Mouse (Mus musculus): ENCODE data around the gene Cib4. TPM values are rescaled to one million over a fixed set of nuclear protein-coding genes. Genes with fewer than 3 reads are reported as not detected.

Gene Cib4
- total RNA-seq, 2 experiments from 2014 or later: not detected

DNA sequence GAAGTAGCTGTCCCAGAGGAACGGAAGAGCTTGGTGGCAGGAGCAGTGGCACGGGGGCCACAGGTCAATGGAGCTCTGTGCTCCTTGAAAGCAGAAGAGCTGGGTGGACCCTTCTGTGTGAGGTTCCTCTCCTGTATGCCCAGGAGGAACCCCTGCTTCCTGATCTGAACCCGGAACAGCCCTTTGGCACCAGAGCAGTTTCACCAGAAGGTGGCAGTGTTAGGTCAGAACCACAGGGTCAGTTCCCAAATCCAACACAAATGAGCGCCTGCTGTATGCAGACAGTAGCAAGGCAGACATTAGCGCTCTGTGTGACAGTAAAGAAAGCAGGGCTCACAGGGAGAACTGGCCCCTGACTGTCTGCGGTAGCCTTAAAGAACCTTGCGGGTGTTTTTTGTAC lies 29.3 kb downstream of the Cib4 start:
- peak; percentile 48 to 83 for DNase-seq

DNA sequence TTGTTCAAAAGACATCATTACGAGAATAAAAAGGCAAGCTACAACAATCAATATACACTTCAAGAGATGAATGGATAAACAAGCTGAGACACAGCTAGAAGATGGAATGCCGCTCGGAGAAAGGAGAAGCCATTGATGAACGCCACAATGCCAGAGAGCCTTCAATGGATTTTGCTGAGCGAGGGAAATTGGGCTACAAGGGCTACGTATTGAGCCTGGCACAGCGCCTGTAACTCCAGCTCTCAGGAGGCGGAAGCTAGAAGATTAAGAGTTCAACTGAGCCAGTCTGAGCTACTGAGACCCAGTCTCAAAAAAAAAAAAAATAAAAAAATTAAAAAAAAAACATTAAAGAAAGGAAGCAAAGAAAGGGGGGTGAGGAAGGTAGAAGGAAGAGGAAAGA lies 32.5 kb downstream of the Cib4 start:
- DNase-seq: no peak

DNA sequence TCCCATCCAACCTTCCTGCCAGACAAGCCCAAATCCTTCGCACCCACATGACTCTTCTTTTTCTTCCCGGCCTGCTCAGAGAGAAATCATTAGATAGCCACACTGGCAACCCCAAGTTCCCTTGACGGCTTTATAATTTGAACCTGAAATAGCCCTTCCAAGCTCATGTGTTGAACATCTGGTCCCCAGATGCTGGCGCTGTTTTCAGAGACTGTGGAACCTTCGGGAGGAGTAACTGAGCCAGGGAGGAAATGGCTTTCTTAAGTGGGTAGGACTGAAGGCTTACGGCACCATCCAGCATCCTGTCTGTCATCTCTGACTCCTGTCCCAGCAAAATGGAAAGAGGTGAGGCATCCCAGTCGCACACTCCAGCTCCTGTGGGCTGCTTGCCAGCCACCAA lies 48.3 kb downstream of the Cib4 start:
- no peak for DNase-seq

DNA sequence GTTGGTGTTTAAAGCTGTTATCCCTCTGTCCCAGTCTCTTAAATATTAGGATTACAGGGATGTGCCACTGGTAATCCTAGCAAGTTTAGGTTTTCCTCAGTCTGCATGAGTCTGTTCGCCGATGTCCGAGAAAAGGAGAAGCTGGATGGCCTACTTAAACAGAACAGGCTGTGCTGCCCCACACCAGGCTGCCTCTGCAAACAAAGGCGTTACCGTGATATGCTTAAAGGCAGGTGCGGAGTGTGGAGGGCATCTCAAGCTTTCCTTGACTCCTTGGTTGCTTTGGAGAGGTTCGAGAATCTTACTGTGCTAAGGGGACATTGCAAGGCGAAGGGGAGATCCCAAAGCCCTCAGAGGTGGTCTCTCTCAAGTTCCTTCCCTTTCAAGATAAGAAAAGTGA lies 48.8 kb downstream of the Cib4 start:
- DNase-seq: no peak

DNA sequence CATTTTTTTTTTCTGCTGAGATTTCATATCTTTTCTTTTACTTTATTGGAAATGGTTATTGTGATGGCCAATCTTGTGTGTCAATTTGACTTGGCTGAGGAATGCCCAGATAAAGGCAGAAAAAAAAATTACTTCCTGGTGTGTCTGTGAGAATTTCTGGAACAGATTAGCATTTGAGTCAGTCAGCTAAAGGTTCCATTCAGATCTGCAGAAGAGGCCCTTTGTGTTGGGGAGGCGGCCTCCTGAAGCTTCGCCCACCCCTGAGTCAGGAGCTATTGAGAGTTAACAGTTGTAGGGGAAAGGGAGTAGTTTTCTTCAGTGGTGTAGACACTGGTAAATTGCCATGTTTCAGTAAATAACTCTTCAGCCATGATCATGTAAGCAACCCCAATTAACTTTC lies 50.3 kb downstream of the Cib4 start:
- no peak for DNase-seq

DNA sequence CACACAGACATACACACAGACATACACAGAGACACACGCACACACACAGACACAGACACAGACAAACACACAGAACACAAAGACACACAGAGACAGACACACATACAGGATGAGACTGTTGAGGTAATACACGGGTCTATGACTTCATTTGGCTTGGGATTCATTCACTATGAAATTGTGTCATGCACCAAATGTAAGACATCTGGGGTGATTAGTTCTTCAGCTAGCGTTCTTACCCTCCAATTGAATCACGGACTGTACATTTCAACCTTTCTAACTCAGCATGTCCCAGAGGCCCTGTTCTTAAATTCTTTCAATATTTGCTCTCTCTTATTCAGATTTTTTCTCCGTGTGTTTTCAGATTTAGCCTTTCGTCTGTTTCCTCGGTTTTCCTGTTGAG lies 51.0 kb downstream of the Cib4 start:
- DNase-seq: no peak

DNA sequence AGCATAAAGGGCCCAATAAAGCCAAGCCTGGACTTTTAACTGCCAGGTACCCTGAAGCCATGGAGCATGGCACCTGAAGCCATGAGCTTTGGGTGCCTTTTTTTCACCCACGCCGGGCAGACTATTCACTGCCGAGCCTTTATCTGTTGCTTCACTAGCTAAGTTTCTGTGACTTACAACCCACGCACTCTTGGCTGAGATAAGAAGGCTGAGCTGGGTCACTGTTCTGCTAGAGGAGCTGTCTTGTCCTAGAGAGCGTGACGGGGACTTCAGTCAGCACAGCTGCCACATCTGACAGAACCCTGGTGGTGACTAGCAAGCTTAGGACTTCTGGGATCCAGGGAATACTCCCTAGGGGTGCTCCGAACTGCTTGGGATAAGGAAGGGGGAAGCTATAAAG lies 51.9 kb downstream of the Cib4 start:
- DNase-seq: no peak

DNA sequence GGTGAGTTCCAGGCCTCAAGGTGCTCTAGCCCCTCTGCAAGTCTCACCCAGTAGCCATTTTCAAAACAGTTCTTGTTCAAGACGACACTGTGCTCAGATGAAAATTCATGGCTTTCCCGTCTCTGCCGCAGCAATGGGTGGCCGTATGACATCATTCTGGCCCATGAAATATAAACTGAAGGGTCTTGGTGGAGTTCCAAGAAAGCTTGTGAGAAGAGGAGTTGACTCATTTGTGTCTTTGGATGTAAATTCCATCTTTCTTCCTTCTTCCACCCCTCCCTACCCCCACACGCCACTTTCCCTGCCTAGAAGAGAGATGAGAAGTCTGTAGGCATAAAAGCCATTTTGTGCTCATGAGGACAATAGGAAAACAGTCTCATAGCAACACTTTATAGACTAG lies 54.8 kb downstream of the Cib4 start:
- no peak for DNase-seq

DNA sequence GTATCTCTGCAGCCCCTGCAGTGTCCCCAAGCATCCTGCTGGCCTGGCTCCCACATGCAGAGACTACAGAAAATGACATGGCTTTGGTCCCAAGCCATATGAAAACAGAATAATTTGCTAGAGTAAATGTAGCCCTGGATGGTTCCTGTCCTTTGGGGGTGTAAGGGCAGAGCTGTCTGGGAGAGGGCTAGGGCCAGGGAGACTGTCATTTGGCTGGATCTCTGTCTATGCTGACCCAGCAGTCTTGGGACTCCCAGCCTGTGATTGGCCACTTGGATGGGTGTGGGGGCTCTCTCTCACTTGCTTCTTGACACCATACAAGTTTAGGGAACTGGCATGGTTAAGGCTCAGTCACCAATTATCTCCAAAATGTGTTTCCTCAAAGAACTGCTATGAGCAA lies 55.4 kb downstream of the Cib4 start:
- no peak for DNase-seq

DNA sequence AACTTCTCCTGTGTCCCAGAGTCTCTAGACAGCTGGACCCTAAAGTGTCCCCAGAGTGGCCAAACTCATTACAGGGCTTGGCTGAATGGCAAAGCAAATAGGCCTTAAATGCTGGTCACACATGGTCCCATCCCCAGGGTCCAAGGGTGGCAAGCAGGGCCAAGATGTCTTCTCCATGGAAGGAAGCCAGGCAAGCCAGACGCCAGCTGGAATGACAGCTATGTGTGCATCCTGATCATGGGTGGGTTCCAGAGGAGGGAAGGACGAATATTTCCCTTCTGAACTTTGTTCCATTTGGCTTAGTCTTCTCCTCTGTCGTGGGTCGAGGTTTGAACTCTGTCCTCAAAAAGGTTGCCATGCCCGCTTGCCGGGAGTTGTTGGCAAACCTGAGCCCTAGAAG lies 60.5 kb downstream of the Cib4 start:
- DNase-seq: no peak

DNA sequence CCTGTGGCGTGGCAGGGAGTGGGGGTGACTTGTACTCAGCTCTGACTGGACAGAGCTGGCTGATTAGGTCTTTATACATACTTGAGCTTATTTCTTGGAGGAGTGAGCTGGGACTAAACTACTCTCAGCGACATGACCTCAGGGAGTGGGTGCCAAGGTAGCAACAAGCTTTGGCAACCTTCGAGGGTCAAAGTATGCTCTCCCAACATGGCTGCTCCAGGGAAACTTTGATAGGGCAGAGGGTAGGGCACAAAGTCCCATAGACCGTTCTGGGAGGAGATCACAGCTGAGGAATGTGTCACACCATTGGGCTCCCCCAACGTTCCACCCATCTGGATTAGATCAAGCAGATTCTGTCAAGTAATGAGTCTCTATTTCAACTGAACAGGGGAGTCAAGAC lies 61.0 kb downstream of the Cib4 start:
- no peak for DNase-seq

DNA sequence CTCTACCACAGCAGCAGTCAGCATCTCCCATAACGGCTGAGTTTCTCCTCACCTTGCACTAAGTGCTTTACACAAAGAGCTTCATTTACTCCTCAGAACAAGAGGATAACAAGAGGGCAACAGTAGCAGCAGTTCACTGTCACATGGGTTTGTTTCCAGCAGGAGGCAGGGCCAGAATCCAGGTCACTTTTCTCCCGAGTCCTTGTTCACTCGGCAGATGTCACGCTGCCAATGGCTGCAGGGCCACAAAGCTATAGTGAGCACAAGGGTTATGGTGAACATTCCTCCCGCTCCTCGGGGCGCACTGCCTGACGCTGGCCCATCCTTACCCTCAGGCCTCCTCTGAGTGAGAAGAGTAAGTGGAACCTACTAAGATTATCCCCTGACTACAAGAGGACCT lies 62.1 kb downstream of the Cib4 start:
- DNase-seq: peak; percentile 43 to 51

DNA sequence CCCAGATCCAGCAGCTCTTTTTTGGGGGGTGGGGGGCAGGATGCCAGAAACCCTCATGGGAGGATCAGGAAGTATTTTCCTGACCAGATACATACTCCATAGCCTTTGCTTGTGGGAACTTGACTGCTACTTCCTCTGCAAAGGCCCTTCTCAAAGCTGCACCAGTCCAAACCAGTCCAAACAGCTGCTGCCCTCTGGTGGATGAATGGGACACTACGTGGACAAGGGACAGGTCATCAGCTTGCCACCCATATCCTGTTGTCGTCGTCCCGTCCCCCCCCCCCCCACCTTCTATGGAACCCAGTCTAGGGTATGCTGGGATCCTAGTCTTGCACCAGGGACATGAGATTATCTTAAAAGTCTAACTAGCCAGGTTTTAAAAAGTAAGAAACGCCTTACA lies 63.3 kb downstream of the Cib4 start:
- peak; percentile 52 to 87 for DNase-seq

DNA sequence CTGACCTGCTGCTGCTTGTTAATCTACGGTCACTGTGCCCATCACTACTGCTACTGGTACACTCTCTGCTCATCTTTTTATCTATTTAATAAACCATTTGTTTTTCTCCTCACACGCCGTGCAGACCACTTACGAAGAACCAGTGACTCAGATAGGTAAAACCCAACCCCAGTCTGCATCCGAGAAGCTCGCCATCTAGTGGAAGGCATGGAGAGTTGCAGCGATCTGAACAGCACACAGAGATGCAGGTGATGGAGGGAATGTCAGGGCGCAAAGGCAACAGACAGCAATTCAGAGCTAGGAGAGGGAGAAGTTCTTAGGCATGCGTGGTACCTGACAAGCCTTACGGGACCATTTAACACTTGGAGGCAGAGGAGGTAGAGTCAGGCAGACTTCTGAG lies 69.1 kb downstream of the Cib4 start:
- DNase-seq: peak in 1 of 2 experiments; percentile 49

DNA sequence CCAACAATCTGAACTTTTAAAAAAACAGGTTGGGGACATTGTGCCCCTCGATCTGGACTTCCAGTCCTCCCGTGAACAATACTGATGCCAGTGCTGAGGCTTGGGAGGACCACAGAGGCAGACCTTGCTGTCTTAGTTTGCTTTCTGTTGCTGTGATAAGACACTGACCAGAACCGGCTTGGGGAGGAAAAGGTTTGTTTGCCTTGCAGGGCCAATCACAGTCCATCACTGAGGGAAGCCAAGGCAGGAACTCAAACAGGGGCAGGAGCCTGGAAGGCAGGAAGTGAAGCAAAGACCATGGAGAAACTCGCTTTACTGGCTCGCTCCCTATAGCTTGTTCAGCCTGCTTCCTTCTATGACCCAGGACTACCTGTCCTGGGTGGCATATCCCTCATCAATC lies 73.5 kb downstream of the Cib4 start:
- no peak for DNase-seq

DNA sequence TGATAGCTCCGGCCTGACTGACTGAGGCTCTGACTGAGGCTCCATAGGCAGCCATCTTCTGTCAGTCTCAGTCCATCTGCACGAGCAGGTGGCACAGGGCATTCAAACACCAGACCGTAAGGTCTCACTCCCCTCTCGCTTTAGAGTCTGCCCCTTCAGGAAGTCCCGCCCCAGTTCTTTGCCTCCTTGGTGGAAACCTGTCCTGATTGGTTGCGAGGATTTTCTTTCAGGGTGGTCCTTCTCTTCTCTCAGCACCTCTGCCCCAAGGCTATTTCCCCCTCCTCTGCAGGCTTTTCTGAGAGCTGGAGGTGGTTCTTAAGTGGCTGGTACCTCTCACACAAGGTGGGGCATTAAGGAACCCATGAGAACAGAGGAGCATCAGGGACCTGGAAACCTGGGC lies 75.2 kb downstream of the Cib4 start:
- no peak for DNase-seq

DNA sequence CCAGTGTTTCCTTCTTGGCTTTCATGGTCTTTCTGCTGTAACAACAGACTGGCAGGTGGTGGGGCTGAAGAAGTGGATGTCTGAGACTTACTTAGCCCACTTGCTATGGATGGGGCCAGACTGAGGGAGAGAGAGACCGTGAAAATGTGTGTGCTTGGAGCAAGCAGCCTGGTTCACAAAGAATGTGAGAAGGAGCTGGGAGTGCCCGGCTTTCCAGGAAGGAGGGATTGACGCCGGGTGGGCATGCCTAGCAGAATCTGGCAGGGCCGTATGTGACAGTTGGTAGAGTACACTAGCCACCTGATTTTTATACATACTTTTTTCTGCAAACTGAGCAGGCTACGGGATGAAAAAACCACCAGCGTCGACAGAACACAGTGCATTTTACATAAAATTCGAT lies 79.3 kb downstream of the Cib4 start:
- no peak for DNase-seq

DNA sequence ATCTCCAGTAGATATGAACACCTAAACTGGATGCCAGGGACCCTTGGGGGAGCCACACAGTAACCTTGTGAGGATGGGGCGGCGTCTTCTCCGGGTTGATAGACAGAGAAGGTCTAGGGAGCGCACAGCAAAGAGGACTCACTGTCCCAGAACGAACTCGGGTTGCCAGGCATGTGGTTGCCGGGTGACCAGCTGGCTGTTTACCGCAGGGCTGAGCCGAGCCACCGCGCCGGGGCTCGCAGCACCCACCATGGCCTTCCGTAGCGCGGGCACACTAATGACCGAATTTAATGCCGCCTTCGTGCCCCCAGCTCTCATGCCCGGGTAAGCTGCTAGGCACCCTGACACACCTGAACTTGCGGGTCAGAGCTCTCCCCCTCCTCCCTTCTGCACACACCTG lies 79.8 kb downstream of the Cib4 start, which contains the start of gene 1700001C02Rik:
Gene 1700001C02Rik, plus strand, starts transcription at position 187 of the 400 bp plus-strand sequence.
- peak; percentile 31 to 34 for DNase-seq

DNA sequence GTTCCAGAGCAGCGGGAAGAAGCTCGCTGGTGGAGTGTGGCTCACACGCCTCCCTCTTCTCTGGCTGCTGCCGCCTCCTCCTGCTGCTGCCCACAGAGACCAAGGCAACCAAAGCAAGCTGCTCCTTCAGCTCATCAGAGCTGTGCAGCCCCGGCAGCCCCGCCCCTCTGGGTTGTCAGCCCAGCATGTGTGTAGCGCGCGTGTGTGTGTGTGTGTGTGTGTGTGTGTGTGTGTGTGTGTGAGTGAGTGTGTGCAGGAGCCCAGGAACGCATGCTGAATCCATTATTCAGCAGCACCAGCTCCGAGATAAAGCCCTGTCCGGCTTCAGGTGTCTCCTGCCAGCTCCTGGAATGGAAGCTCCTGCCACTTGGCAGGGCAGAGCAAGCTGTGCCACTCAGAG lies 83.8 kb downstream of the Cib4 start, which contains the start of gene Otof:
Gene Otof, minus strand, starts transcription at position 112 of the 400 bp plus-strand sequence.
- DNase-seq: peak; percentile 34 to 47

DNA sequence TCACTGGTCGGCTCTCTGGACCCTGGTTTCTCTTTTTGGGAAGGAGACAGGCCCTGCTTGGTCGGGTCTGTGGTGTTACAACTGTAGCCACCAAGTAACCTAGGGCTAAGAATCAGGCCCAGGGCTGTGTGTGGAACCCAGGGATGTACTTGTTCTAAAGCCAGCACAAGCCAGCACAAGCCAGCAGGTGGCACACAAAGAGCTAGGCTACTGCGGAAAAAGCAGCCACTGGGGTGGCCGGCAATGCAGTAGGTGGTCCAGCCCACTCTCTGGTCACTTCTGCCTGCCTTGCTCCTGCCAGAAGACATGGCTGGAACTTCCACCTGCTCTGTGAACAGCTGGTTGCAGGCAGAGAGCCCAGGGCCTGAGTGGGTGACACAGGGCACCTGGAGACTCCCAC lies 85.5 kb downstream of the Cib4 start:
- no peak for DNase-seq

DNA sequence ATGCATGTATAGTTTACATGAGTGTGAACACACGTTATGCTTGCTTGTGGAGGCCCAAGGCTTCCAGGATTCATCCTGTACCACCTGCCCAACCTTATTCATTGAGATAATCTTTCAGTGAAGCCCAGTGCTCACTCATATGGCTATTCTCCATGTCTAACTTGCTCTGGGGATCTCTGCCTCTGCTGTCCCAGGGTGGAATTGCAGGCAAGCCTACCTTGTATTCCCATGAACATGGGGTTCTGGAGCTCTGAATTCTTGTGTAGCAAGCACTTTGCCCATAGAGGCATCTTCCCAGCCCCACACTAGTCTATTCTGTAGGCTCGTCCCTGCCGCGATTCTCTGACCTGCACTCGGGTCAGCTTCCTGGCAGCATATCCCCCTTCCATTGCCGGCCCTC lies 89.6 kb downstream of the Cib4 start:
- no peak for DNase-seq

DNA sequence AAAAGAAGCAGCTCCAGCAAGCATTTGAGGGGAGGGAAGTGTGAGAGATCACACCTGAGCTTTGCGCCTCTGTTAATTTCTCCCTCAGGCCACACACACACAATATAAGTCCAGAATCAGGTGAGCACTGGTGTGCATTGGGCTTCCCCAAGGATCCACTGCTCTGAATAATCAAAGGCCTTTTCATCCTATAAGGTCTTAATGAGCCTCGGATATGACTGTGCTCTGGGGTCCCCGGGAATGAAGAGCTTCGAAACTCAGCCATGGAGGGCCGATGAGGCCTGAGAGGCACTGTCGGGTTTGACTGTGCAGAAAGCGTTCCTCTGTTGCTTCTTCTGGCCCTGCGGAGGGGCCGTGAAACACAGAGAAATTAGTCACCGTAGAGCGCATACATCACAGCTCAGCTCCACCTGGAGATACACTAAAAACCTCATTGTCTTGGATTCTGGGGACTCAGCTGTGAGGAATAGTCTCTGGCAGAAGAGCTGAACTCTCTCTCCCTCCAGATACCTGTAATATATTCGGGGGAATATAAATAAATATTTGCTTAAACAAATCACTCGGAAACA lies 101.2 kb downstream of the Cib4 start:
- DNase-seq: no peak

DNA sequence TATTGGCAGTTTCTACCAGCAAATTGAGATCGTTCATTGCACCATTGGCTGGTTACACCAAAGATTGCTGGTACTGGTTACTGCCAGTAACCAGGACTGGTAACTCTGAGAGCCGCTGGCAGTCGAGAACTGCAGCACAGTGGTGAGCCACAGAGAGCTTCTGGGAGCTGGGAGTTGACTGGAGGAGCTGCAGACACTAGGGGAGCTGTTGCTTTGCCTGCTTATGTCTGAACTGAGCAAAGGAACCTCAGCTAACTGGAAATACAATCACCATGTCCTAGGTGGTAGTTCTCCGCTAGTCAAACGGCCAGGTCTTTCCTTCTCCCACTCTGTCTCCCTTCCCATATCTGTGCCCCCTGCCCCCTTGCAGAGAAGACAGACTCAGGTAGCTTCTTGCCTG lies 103.4 kb downstream of the Cib4 start:
- DNase-seq: no peak

DNA sequence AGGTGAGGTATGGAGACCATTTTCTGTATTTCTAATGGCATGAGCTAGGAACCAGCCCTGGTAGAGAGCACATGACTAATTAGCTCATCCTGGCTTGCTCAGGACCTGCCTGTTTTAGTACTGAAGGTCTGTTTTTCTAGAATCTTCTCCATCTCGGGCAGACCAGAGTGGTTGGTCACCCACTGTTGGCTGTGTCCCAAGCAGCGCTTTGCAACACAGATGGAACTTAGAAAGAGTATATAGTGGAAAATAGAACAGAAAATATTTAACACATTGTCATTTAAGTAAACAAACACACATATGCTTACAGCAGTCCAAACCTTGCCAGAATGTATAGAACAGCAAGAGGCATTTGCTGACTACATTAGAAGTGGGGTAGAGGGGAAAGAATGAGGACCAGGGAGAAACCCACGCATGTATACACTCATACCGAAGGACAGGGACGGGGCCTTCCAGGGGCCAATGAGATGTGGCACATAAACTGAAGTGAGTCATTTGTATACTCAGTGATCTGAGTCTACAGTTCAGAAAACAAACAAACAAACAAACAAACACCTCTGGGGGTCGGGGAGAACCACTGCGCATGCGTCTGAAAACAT lies 105.2 kb downstream of the Cib4 start:
- no peak for DNase-seq

DNA sequence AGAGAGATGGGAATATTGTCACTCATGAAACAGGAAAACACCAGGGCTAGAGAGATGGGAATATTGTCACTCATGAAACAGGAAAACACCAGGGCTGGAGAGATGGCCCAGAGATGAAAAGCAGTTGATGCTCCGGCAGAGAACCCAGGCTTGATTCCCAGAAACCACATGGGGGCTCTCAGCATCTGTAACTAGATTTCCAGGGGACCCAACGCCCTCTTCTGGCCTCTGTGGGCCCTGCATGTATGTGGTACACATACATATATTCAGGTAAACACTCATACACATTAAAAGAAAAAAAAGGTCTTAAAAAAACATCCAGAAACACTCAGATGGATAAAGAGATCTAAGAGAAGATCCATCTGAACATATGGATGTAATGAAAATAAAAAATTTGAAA lies 106.7 kb downstream of the Cib4 start:
- no peak for DNase-seq
